Mouse (Mus musculus) embryo, embryonic 9.5 days (tissue): ENCODE results near the gene Itpkb.

Experiments
- DNase-seq: peaks from one replicate; pipeline ENCODE4 v3.0.0-alpha.2; 2017; ENCODE audit errors: extremely low spot score

Gene Itpkb

GRCm38 (mm10) chr1:180330145-180330706 is at the start of gene Itpkb:
TSS of gene Itpkb (plus strand) at chr1:180330485.
- DNase-seq = peak; percentile 72

- DNase-seq = no peak
Observed at GRCm38 (mm10) chr1:180282581-180282980, 47.7 kb upstream of the Itpkb start.

- peak; percentile 53 for DNase-seq
Observed at GRCm38 (mm10) chr1:180283813-180284768, 46.2 kb upstream of the Itpkb start.

GRCm38 (mm10) chr1:180286081-180286831 is 44.0 kb upstream of the Itpkb start:
- peak; percentile 32 for DNase-seq

- no peak for DNase-seq
Observed at GRCm38 (mm10) chr1:180288227-180288626, 42.1 kb upstream of the Itpkb start.

GRCm38 (mm10) chr1:180288872-180289468 is 41.3 kb upstream of the Itpkb start:
- DNase-seq = no peak

DNA sequence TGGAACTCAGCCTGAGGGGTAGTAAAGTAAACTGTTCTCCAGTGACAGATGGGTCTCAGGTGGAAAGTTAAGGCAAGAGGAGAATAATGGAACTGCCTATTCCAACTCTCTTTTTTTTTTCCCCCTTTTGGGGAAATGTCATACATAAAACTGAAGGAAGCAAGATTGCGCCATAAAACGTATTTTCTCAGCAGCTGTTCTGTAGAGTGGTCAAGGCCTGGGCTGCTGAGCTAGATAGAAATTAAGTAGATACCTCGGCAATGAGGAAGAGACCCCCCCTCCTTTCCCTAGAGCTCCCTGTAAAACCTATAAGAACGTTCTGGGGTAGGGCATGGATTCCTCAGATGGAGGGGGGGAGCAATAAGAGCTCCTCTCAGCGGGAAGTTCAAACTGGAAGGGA is 40.5 kb upstream of the Itpkb start:
- DNase-seq = no peak

- no peak for DNase-seq
Observed at GRCm38 (mm10) chr1:180290358-180290757, 39.9 kb upstream of the Itpkb start.

GRCm38 (mm10) chr1:180296088-180296487 is 34.2 kb upstream of the Itpkb start:
- DNase-seq = no peak

- DNase-seq = no peak
Observed at GRCm38 (mm10) chr1:180299697-180300096, 30.6 kb upstream of the Itpkb start.

DNA sequence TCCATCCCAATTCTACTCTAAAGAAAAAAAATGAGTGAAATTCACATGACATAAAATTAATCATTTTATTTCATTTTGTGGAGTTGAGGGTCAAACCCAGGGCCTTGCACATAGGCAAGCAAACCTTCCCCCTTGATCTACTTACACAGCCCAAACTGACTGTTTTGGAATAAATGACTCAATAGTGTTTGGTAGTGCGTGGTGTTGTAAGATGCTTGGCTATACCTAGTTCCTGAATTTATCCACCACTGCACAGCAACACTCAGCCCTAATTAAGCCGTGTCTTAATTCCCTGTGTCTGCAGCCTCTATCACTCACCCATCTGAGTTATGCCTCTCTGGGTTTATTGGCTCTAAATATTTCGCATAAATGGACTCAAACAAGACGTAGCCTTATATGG is 30.0 kb upstream of the Itpkb start:
- DNase-seq = no peak

- no peak for DNase-seq
Observed at GRCm38 (mm10) chr1:180300997-180301396, 29.3 kb upstream of the Itpkb start.

- no peak for DNase-seq
Observed at GRCm38 (mm10) chr1:180302253-180303120, 27.8 kb upstream of the Itpkb start.

DNA sequence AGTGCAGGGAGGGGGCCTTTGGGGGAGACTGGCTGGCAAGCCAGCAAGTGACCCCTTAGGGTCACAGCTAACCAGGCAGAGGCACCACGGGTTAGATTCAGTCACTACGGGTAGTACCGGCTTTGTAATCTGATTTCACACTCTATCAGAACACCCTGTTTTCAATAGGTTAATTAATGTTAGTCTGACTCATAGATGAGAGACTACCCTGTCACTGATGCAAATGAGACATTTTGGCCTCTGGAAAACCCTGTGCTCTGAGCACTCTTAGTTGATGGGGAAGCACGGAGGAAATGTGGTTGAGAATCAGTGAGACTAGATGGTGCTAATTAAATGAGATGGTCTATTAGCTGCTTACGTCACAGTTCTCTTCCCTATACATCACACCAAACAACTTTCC is 26.7 kb upstream of the Itpkb start:
- DNase-seq = no peak

GRCm38 (mm10) chr1:180306889-180307288 is 23.4 kb upstream of the Itpkb start:
- no peak for DNase-seq

- no peak for DNase-seq
Observed at GRCm38 (mm10) chr1:180307661-180308060, 22.6 kb upstream of the Itpkb start.

DNA sequence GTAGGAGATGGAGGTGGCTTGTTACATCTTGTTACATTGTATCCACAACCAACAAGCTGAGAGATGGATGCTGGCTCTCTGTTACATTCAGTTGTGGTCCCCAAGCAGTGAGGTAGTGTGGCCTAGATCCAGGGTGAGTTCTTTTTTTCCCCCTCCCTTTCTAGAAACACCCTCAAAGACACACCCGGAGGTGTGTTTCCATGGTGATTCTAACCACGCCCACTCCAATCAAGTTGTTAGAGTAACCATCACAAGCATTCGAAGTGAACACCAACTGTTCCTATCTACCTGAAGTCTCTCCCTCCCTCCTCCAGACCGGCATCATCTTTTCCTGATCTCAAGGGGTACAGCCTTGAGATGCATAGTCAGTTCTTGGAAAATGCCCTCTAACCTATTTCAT is 21.4 kb upstream of the Itpkb start:
- DNase-seq = no peak

- no peak for DNase-seq
Observed at GRCm38 (mm10) chr1:180312286-180312685, 18.0 kb upstream of the Itpkb start.

GRCm38 (mm10) chr1:180312792-180313311 is 17.4 kb upstream of the Itpkb start:
- DNase-seq = peak; percentile 47

DNA sequence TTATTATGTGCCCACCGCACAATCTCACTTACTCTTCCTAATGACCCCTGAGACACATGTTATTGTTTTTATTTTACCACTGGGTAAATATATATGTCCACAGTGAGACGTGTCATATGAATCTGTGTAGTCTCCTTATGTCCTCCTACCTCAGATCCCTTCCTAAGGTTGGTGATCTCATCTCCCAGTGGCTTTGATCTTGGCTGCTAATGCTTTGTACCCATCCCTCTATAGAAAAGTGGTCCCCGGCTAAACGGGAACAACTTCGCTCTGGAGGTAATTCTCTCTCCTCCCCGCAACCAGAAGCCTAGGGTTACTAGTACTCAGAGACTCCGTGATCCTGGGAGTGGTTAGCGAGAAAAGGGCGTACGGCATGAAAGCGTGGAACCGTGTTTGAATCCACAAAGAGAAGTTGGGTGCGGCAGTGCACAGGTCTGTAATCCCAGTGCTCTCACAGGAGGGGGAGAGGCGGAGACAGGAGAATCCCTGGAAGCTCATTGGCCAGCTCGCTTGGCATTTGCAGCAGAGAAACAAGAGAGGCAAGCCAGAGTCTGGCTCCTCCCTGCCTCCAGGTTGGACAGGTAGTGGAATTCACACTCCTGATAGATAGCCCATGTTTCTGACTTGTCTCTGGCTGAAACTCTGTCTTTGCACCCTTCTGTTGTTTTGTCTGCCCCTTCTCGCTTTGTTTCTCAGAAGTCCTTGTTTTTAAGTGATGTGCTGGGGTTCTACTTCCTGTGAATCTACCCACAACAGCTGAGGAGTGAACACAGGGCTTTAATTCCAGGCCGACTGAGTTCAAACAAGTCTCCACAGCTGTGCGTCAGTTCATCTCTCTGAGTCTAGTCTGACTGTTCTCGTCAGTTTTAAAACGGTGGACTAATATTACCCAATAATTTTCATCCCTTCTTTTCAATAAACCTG is 16.5 kb upstream of the Itpkb start:
- DNase-seq = peak; percentile 54
